Mouse (Mus musculus) CD4-positive naive resting alpha-beta T cell, adult 57 days (primary cell): Measurements from ENCODE around the gene Extl1. TPM values are rescaled to one million over a fixed set of nuclear protein-coding genes. Genes with fewer than 3 reads are reported as not detected.

Experiments used
- total RNA-seq: library from RNA; stranded (reverse); gene quantifications from one replicate; pipeline ENCODE4 v1.2.4, GENCODE M21; 2023

Gene Extl1
- 1.1 TPM for total RNA-seq

DNA sequence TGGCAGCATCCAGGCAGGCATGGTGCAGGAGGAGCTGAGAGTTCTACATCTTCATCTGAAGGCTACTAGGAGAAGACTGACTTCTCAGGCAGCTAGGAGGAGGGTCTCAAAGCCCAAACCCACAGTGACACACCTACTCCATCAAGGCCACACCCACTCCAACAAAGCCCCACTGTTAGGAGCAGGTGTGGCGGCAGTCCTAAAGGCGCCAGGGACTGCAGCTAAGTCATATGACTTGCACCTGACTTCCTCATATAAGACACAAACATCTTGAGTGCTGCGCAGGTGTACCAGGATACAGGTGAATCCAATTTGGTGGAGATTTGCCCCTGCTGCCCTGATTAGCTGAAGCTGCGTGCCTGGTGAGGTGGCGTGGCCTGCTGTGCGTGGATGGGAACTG, at the start of gene Extl1:
Gene Extl1 (minus strand): TSS at position 101 of the 400 bp plus-strand sequence.

DNA sequence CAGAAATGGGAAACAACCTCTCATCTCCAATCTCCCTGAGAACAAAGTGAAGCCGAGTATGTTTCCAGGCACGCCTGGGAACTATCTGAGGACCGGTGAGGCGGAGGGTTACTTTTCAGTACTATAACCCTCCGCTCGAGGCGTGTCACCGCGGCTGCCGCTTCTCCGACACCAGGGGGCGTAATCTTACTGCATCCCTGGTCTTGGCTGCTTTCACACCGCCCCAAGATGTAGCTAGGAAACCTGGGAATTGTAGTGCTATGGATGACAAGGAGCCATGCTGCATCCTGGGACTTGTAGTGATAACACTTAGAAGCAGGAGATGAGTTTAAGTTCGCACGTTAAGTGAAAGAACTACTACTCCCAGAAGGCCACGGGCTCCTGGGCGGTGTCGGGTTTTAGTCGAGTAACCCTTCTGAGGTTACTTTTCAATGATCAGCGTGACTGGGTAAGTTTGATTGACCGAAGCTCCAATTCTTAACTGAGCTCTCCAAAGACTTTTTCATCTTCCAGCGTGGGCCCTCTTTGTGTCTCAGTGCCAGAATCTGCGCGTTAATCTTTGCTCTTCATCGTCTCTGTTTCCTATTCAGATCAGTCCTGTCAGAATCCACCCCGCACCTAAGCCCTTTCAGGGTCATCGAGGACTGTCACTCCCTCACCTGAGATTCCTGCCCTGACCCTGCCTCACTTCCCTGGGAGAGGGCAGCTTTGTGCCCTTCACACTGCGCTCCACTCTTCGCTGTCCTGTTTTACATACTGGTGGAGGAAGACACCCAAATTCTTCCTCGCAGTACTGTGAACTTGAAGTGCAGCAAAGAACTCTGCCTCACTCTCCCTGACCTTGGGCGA, 12.6 kb upstream of the Extl1 start, which contains the start of gene Pafah2:
Gene Pafah2 (plus strand): TSS at position 344 of the 849 bp plus-strand sequence.

DNA sequence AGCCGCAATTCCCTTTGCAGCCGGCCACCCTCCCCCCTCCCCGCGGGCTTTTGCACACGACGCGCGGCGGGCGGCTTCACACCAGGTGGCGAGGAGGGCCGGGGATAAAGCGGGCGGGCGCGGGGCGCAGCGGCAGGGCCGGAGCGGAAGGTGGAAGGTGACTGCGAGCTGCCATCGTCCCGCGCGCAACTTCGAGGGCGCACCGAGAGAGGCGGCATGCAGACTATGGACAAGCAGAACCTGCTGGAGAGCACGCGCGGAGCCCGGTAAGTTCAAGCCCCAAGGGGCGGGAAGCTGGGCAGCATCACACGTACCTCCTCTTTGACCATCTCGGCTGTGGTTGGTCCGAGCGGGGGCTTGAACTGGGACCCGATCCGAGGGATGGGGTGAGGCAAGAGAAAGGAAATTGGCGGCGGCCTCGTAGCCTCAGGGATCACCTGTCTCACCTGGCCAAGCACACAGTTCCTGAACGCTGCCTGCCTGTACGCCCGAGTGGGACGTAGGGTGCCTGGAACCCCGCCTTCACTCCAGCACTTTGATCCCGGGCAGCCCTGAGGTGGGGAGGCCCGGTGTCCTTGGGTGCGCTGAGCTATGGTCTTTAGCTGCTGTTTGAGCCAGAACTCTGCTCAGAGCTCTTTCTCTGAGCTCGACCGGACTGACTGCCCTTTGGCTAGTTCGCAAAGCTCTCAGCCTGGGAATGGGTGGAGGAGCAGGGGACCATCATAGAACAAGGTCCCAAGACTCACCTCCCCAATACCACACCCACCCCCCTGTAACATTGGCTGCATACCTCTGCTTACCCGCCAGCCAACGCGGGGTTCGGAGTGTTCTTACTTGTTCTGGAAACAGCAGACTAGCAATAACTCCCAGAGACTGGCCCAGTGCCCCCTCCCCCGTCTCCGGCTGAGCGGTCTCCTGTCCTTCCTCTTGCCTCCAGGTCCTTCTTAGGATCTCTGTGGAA, 40.3 kb downstream of the Extl1 start, which contains the start of gene Slc30a2:
Gene Slc30a2 (plus strand): TSS at position 111 of the 961 bp plus-strand sequence.

DNA sequence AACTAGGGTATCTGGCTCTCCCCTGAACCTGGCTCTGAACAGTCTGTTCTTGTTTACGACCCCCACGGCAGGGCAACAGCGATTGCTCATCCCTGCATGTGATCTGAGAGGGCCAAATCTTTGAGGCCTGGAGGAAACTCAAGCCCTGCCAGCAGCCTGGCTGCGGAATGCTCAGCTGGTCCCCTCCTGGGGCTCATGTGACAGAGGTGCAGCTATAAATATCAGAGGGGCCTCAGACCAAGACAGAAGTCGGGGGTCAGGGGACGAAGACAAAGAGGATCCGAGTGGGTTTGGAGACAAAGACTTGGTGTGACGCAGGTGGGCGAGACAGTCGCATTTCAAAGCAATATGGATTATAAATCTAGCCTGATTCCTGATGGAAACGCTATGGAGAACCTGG, 68.8 kb downstream of the Extl1 start, which contains the start of gene Trim63:
Gene Trim63 (plus strand): TSS at position 245 of the 400 bp plus-strand sequence.

Other genes with a start within 250 kb of the Extl1 start
- 25.1 TPM for gene Cep85, start 196.7 kb downstream of the Extl1 start, total RNA-seq
- not detected for gene Gm7534, start 180.8 kb downstream of the Extl1 start, total RNA-seq
- not detected for gene Catsper4, start 156.5 kb downstream of the Extl1 start, total RNA-seq
- 0.62 TPM for gene Cnksr1, start 145.5 kb downstream of the Extl1 start, total RNA-seq
- not detected for gene E130218I03Rik, start 140.2 kb downstream of the Extl1 start, total RNA-seq
- gene Zfp593, start 138.3 kb downstream of the Extl1 start, total RNA-seq, result 23.0 TPM
- not detected for gene Gm30191, start 136.9 kb downstream of the Extl1 start, total RNA-seq
- not detected for gene Grrp1, start 129.7 kb downstream of the Extl1 start, total RNA-seq
- 15.4 TPM for gene Pdik1l, start 96.0 kb downstream of the Extl1 start, total RNA-seq
- gene Trim63, start 68.7 kb downstream of the Extl1 start, total RNA-seq, result not detected
- gene Slc30a2, start 40.7 kb downstream of the Extl1 start, total RNA-seq, result not detected
- gene Pafah2, start 12.5 kb upstream of the Extl1 start, total RNA-seq, result 3.2 TPM
- 43.3 TPM for gene Stmn1, start 84.5 kb upstream of the Extl1 start, total RNA-seq
- gene Paqr7, start 112.8 kb upstream of the Extl1 start, total RNA-seq, result 32.7 TPM
- gene Aunip, start 127.1 kb upstream of the Extl1 start, total RNA-seq, result not detected
- 47.8 TPM for gene Mtfr1l, start 151.5 kb upstream of the Extl1 start, total RNA-seq
- 2.0 TPM for gene Selenon, start 168.3 kb upstream of the Extl1 start, total RNA-seq